Mouse (Mus musculus): ENCODE measurements around the gene Sectm1a.

DNA sequence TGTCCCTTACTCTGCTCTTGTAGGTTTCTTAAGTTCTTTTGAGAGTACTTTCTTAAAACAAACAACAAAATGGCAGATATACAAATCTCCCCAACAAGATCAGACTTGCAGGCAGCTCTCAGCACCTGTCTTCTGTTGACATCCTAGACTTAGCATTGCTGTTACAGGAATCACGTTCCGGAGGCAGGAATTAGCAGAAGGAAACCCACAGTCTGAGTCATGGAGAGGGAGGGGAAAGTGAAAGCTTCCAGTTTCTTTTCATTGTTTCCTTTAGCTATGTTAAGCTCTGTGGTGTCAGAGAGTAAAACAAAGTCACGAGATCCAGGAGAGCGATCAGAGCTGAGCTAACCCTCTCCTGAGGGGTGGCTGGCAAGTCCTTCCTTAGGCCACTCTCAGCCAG, 9.9 kb upstream of the Sectm1a start:
- TF ChIP-seq CTCF (conservative IDR thresholded peaks at IDR 0.05; ENCODE audit: insufficient read depth, insufficient read length, low read depth, low read length), result no peak
- TF ChIP-seq POLR2A (IDR thresholded peaks at IDR 0.05; ENCODE audit: low read depth, low read length), result no peak
